Mouse (Mus musculus): ENCODE measurements around the gene Nek10. TPM values are rescaled to one million over a fixed set of nuclear protein-coding genes. Genes with fewer than 3 reads are reported as not detected.

Gene Nek10
- total and polyA plus RNA-seq, 3 experiments: 0.01 to 0.04 TPM; not detected in 1

DNA sequence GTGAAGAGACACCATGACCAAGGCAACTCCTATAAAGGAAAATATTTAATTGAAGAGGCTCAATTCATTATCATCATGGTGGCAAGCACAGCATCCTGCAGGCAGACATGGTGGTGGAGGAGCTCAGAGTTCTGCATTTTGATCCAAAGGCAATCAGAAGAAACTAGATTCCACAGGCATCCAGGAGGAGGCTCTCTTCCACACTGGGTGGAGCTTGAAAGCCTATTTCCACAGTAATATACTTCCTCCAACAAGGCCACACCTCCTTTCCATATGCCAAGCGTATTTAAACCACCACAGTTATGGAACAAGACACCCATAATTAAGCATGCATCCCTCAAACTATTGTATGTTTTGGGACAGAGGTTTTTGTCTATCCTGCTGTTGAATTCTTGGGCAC, 16.2 kb upstream of the Nek10 start:
- peaks cover 0 to 22% of the 10 kb centered on the region in 2 experiments; a peak in 2 of 4 replicates for H3K4me1 ChIP-seq (ENCODE audit: control insufficient read depth in 1 of 2, insufficient read depth in 2 of 2)
- H3K79me2 ChIP-seq (replicated peaks; ENCODE audit: control insufficient read depth, extremely low read depth, insufficient read depth, poor library complexity, severe bottlenecking): no peaks in the 10 kb centered on the region
- H3K27me3 ChIP-seq (replicated peaks): no peaks in the 10 kb centered on the region
- no peak overlapping the region for H3K9ac ChIP-seq (ENCODE audit: insufficient read depth, low read depth)
- H3K36me3 ChIP-seq (replicated peaks in 1 of 2; ENCODE audit: control insufficient read depth in 1 of 2, insufficient read depth in 1 of 2, low read length in 1 of 2): peaks cover 5 to 28% of the 10 kb centered on the region in 2 experiments
- no peak for DNase-seq (ENCODE audit: extremely low read depth)
- in situ Hi-C loops (cut with MboI; ENCODE audit: low pct_ligation_motif_present, low pct_unique_long_range_greater_than_20kb, low sequenced_read_pairs): no loop called here
- H3K9me3 ChIP-seq (replicated peaks; ENCODE audit: low read length): peaks cover under 1% of the 10 kb centered on the region
- dilution Hi-C loops (cut with MboI; ENCODE audit: extremely low pct_ligation_motif_present, extremely low pct_unique_long_range_greater_than_20kb, low sequenced_read_pairs): no loop called here
- H3K27ac ChIP-seq (ENCODE audit: insufficient read depth, low read depth): no peak overlapping the region
- no peak overlapping the region for H3K4me3 ChIP-seq (replicated peaks in 1 of 3; ENCODE audit: low read depth in 2 of 3, low read length in 2 of 3, poor library complexity in 1 of 3)
- TF ChIP-seq TCF12 (IDR thresholded peaks at IDR 0.05; ENCODE audit: low read depth, low read length): no peak
- TF ChIP-seq MAX (IDR thresholded peaks at IDR 0.05; ENCODE audit: low read length): no peak
- no peak for TF ChIP-seq HCFC1 (IDR thresholded peaks at IDR 0.05; ENCODE audit: low read depth, low read length)
- H3K4me2 ChIP-seq (ENCODE audit: insufficient read depth, low read depth, poor library complexity, severe bottlenecking): no peak overlapping the region

DNA sequence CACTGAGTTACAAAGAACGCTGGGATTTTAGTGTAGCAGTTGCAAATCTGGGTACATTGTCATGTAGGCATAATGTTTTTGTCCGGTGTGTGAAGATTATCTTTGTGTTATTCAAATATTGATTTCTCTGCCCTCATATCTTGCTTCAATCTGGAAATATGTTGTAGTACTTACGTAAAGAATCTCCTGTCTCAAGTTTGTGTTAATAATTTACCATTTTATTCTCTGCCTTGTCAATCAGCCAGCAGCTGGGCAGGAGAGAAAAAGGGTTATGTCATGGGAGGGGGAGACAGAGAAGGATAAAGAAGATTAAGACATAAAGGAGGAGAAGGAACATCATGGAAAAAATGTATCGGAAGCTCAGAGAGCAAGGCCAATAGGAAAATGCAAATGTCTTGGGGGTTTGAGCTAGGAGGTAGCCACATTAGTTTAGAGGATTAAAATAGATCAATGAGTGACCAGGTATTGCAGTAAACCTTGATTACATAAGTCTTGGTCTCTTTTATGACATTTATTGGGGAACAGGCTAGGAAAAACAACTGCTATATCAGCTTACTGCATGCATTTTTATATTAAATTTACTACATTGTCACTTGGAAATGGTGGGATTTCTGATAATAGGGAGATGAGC, 13.3 kb upstream of the Nek10 start:
- Histone ChIP-seq H3K4me3 (replicated peaks in 1 of 3; ENCODE audit: low read depth in 2 of 3, low read length in 2 of 3, poor library complexity in 1 of 3) (no peak overlapping the region), H3K36me3 (replicated peaks in 1 of 2; ENCODE audit: control insufficient read depth in 1 of 2, insufficient read depth in 1 of 2, low read length in 1 of 2) (peaks cover 5 to 33% of the 10 kb centered on the region in 2 experiments), H3K27me3 (replicated peaks) (no peaks in the 10 kb centered on the region), H3K4me2 (ENCODE audit: insufficient read depth, low read depth, poor library complexity, severe bottlenecking) (no peak overlapping the region), H3K79me2 (replicated peaks; ENCODE audit: control insufficient read depth, extremely low read depth, insufficient read depth, poor library complexity, severe bottlenecking) (no peaks in the 10 kb centered on the region), H3K9ac (ENCODE audit: insufficient read depth, low read depth) (no peak overlapping the region), H3K9me3 (replicated peaks; ENCODE audit: low read length) (no peaks in the 10 kb centered on the region), H3K27ac (ENCODE audit: insufficient read depth, low read depth) (no peak overlapping the region), H3K4me1 (ENCODE audit: control insufficient read depth in 1 of 2, insufficient read depth in 2 of 2) (peaks cover 0 to 7% of the 10 kb centered on the region in 2 experiments; a peak in 1 of 4 replicates)
- dilution Hi-C loops (cut with MboI; ENCODE audit: extremely low pct_ligation_motif_present, extremely low pct_unique_long_range_greater_than_20kb, low sequenced_read_pairs): no loop called here
- TF ChIP-seq TBP (conservative IDR thresholded peaks at IDR 0.05; ENCODE audit: low read depth, low read length) (no peak), EP300 (IDR thresholded peaks at IDR 0.05; ENCODE audit: low read length) (no peak), ZC3H11A (IDR thresholded peaks at IDR 0.05; ENCODE audit: low read depth, low read length) (no peak), SMC3 (IDR thresholded peaks at IDR 0.05; ENCODE audit: low read depth, low read length) (no peak), UBTF (IDR thresholded peaks at IDR 0.05; ENCODE audit: low read depth, low read length) (no peak), MAZ (IDR thresholded peaks at IDR 0.05; ENCODE audit: low read depth, low read length) (no peak), USF1 (IDR thresholded peaks at IDR 0.05; ENCODE audit: low read depth, low read length) (no peak), MAX (IDR thresholded peaks at IDR 0.05; ENCODE audit: low read length) (no peak), CTCF (conservative IDR thresholded peaks at IDR 0.05 in 1 of 2, IDR thresholded peaks at IDR 0.05 in 1 of 2; ENCODE audit: low read depth in 2 of 2, low read length in 2 of 2) (no peak), RCOR1 (conservative IDR thresholded peaks at IDR 0.05; ENCODE audit: low read depth, low read length) (no peak), MEF2A (IDR thresholded peaks at IDR 0.05; ENCODE audit: borderline replicate concordance, low read depth, low read length) (no peak), MYC (IDR thresholded peaks at IDR 0.05; ENCODE audit: low read depth, low read length) (no peak)
- DNase-seq (ENCODE audit: extremely low read depth): no peak
- in situ Hi-C loops (cut with MboI; ENCODE audit: low pct_ligation_motif_present, low pct_unique_long_range_greater_than_20kb, low sequenced_read_pairs): no loop called here
